Mouse (Mus musculus): ENCODE data around the gene Grin2b.

Grin2b gene

GRCm38 (mm10) chr6:136173191-136173896, at the start of gene Grin2b:
TSS of gene Grin2b (minus strand) at chr6:136173511.
- DNase-seq: peak; percentile 79

GRCm38 (mm10) chr6:136221894-136222293, 48.6 kb upstream of the Grin2b start:
- DNase-seq: peak; percentile 34

- no peak for DNase-seq
Measured at GRCm38 (mm10) chr6:136210442-136210841, 37.1 kb upstream of the Grin2b start.

- DNase-seq: no peak
Measured at GRCm38 (mm10) chr6:136199814-136200213, 26.5 kb upstream of the Grin2b start.

GRCm38 (mm10) chr6:136194616-136195015, 21.3 kb upstream of the Grin2b start:
- DNase-seq: no peak

- no peak for DNase-seq
Measured at GRCm38 (mm10) chr6:136178066-136178465, 4.8 kb upstream of the Grin2b start.

- DNase-seq: no peak
Measured at GRCm38 (mm10) chr6:136172801-136173190, 515 bp downstream of the Grin2b start.

- peak; percentile 81 for DNase-seq
Measured at GRCm38 (mm10) chr6:136172172-136172651, 1.1 kb downstream of the Grin2b start.

- no peak for DNase-seq
Measured at GRCm38 (mm10) chr6:136171343-136171742, 2.0 kb downstream of the Grin2b start.

GRCm38 (mm10) chr6:136170381-136170780, 2.9 kb downstream of the Grin2b start:
- DNase-seq: no peak

- DNase-seq: no peak
Measured at GRCm38 (mm10) chr6:136167361-136167760, 6.0 kb downstream of the Grin2b start.

- no peak for DNase-seq
Measured at GRCm38 (mm10) chr6:136165443-136166077, 7.8 kb downstream of the Grin2b start.

GRCm38 (mm10) chr6:136162090-136162489, 11.2 kb downstream of the Grin2b start:
- DNase-seq: no peak

GRCm38 (mm10) chr6:136153444-136153843, 19.9 kb downstream of the Grin2b start:
- no peak for DNase-seq

GRCm38 (mm10) chr6:136150064-136150463, 23.2 kb downstream of the Grin2b start:
- DNase-seq: no peak

GRCm38 (mm10) chr6:136139967-136140366, 33.3 kb downstream of the Grin2b start:
- no peak for DNase-seq

- no peak for DNase-seq
Measured at GRCm38 (mm10) chr6:136130456-136130855, 42.9 kb downstream of the Grin2b start.

- DNase-seq: no peak
Measured at GRCm38 (mm10) chr6:136122593-136122992, 50.7 kb downstream of the Grin2b start.

- DNase-seq: no peak
Measured at GRCm38 (mm10) chr6:136117390-136117789, 55.9 kb downstream of the Grin2b start.

- DNase-seq: no peak
Measured at GRCm38 (mm10) chr6:136113639-136114410, 59.5 kb downstream of the Grin2b start.

GRCm38 (mm10) chr6:136109172-136109571, 64.1 kb downstream of the Grin2b start:
- DNase-seq: no peak

- DNase-seq: no peak
Measured at GRCm38 (mm10) chr6:136108466-136108865, 64.8 kb downstream of the Grin2b start.

- DNase-seq: no peak
Measured at GRCm38 (mm10) chr6:136105221-136105620, 68.1 kb downstream of the Grin2b start.

- no peak for DNase-seq
Measured at GRCm38 (mm10) chr6:136100241-136100640, 73.1 kb downstream of the Grin2b start.

Data from right cerebral cortex, adult 18-20 months (tissue).